Mouse (Mus musculus) spleen, adult 2 months (tissue): Measurements from ENCODE around the gene Olfr577.

Experiments
- CTCF ChIP-seq: fragments of 200-500 bp; IDR thresholded peaks from 2 replicates; pipeline ENCODE4 v1.5.1; 2011; ENCODE audit warnings: mild to moderate bottlenecking, inconsistent platforms; ENCODE audit not compliant: insufficient read depth, insufficient read length, insufficient replicate concordance; ENCODE audit errors: extremely low read depth
- POLR2A ChIP-seq: fragments of 200-500 bp; IDR thresholded peaks from 2 replicates; pipeline ENCODE4 v1.6.1; 2011; ENCODE audit warnings: low read depth, low read length, inconsistent platforms

GRCm38 (mm10) chr7:102943417-102943816 is 32.3 kb downstream of the Olfr577 start:
- TF ChIP-seq POLR2A = no peak
- TF ChIP-seq CTCF = no peak
